Mouse (Mus musculus) intestine, postnatal 0 days (tissue): ENCODE measurements at regions not wholly inside any gene's neighbourhood (a gene's known extent, or its start where the extent isn't known, plus 50 kb on each side); places are given as distances from the start of the nearest gene placed in this dataset.

Experiments used
- ATAC-seq: fragments of 200-750 bp; cut with Nextera tagmentation; 2 replicates; pipeline ENCODE4 v1.8.0; 2017; ENCODE audit warnings: mild to moderate bottlenecking, moderate TSS enrichment, moderate library complexity
- H3K27ac ChIP-seq: fragments of 300-500 bp; sonication (generic); 2 replicates; pipeline ENCODE4 v1.5.1; 2014; ENCODE audit warnings: mild to moderate bottlenecking, low read depth, low read length, moderate library complexity
- H3K27me3 ChIP-seq: fragments of 300-500 bp; sonication (generic); replicated peaks from 2 replicates; pipeline ENCODE4 v1.6.1; 2014; ENCODE audit warnings: low read length, mixed read lengths; ENCODE audit not compliant: control insufficient read depth, insufficient read depth
- H3K36me3 ChIP-seq: fragments of 300-500 bp; sonication (generic); 2 replicates; pipeline ENCODE4 v1.6.1; 2014; ENCODE audit warnings: mild to moderate bottlenecking, moderate library complexity; ENCODE audit not compliant: control insufficient read depth, insufficient read depth
- H3K4me1 ChIP-seq: fragments of 300-500 bp; sonication (generic); replicated peaks from 2 replicates; pipeline ENCODE4 v1.6.1; 2014; ENCODE audit warnings: antibody characterized with exemption, low read length, mixed read lengths; ENCODE audit not compliant: control insufficient read depth, insufficient read depth
- H3K4me2 ChIP-seq: fragments of 300-500 bp; sonication (generic); replicated peaks from 2 replicates; pipeline ENCODE4 v1.6.1; 2014; ENCODE audit warnings: low read depth, mild to moderate bottlenecking, moderate library complexity
- H3K4me3 ChIP-seq: fragments of 300-500 bp; sonication (generic); 2 replicates; pipeline ENCODE4 v1.5.1; 2014; ENCODE audit warnings: low read depth, low read length
- H3K9ac ChIP-seq: fragments of 300-500 bp; sonication (generic); 2 replicates; pipeline ENCODE4 v1.6.1; 2014; ENCODE audit warnings: mild to moderate bottlenecking, low read depth, low read length
- H3K9me3 ChIP-seq: fragments of 300-500 bp; sonication (generic); 2 replicates; pipeline ENCODE4 v1.6.1; 2016; ENCODE audit warnings: mixed run types; ENCODE audit not compliant: control insufficient read depth
- CTCF ChIP-seq: sonication (generic); IDR thresholded peaks from 2 replicates; pipeline ENCODE4 v1.5.1; 2016; ENCODE audit warnings: low read depth, mild to moderate bottlenecking, control low read depth, antibody characterized with exemption, moderate library complexity
- WGBS: fragments of 180-500 bp; shearing (Covaris S2); extraction: QIAGEN DNeasy Blood & Tissue Kit; methylation state at CpG from one replicate; pipeline ENCODE4 v1.1.7; 2014; 5-methylcytosine and 5-hydroxymethylcytosine counted together

DNA sequence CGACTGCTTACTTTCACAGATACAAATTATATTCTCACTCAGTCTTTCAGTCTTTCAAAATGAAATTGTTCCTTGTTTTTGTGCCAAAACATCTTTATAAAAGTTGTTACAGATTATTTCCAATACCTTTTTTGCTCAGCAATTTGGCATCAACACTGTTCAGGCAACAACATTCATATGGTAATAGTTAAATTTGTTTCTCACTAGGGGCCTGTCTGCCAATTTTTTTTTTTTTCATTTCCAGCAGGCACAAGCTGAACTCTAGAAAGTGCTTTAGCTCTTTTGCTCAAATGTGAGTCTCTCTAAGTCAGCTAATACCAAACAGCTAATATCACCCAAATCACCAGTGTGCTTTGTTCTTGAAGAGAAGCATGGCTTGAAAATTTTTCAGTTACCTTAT, 199.4 kb downstream of the Antxr2 start:
- H3K9me3 ChIP-seq, result no peaks in the 10 kb centered on the region
- H3K4me2 ChIP-seq, result no peak overlapping the region
- H3K4me3 ChIP-seq, result no peak overlapping the region
- H3K4me1 ChIP-seq, result no peaks in the 10 kb centered on the region
- 78% methylated on average over 1 of the region's 1 CpGs for WGBS
- no peaks in the 10 kb centered on the region for H3K27me3 ChIP-seq
- no peaks in the 10 kb centered on the region for H3K36me3 ChIP-seq
- ATAC-seq, result no peak
- TF ChIP-seq CTCF, result no peak
- no peak overlapping the region for H3K27ac ChIP-seq
- H3K9ac ChIP-seq, result no peak overlapping the region

DNA sequence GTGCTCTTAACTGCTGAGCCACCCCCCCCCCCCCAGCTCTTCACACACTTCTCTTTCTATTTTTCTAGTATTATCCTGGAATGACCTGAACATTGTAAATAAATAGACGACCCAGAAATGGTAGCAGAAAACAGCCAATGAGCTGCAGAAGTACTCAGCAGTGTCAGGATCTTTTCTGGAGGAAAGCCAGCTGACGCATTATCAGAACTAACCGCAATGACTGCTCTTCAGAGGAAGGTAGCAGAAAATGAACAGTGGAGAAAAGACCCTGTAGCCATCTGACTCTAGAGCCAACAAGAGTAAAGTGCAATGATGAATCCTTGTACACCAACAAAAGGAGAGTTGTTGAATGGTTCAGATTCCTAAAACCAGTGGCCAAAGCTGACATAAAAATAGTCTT, 213.4 kb downstream of the Antxr2 start:
- Histone ChIP-seq H3K4me3 (no peak overlapping the region), H3K27me3 (no peaks in the 10 kb centered on the region), H3K9me3 (no peaks in the 10 kb centered on the region), H3K36me3 (no peaks in the 10 kb centered on the region), H3K4me1 (no peaks in the 10 kb centered on the region), H3K9ac (no peak overlapping the region), H3K27ac (no peak overlapping the region), H3K4me2 (no peak overlapping the region)
- no peak for ATAC-seq
- TF ChIP-seq CTCF, result no peak
- WGBS, result 57% methylated on average over 3 of the region's 3 CpGs

DNA sequence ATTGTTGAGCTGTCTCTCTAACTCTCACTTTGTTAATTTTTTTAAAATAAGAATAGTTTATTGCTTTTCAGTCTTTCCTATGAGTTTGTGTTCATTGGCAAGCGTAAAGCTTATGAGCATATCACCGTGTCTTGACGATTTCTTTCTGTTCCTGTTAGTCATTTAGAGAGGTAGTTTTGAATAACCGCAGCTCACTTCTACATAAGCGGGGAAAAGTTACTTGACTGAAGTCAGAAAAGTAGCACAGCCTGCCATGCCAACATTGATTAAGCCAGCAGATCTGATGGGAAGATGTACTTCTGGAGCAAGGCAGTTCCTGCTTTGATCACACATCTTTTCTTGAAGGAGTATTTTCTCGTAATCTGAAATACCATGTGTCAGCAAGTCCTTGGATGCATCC, 215.5 kb downstream of the Antxr2 start:
- Histone ChIP-seq H3K4me2 (no peak overlapping the region), H3K9ac (no peak overlapping the region), H3K36me3 (no peaks in the 10 kb centered on the region), H3K27ac (no peak overlapping the region), H3K4me1 (no peaks in the 10 kb centered on the region), H3K27me3 (no peaks in the 10 kb centered on the region), H3K4me3 (no peak overlapping the region), H3K9me3 (no peaks in the 10 kb centered on the region)
- no peak for ATAC-seq
- WGBS, result 90% methylated on average over 6 of the region's 6 CpGs
- no peak for TF ChIP-seq CTCF

DNA sequence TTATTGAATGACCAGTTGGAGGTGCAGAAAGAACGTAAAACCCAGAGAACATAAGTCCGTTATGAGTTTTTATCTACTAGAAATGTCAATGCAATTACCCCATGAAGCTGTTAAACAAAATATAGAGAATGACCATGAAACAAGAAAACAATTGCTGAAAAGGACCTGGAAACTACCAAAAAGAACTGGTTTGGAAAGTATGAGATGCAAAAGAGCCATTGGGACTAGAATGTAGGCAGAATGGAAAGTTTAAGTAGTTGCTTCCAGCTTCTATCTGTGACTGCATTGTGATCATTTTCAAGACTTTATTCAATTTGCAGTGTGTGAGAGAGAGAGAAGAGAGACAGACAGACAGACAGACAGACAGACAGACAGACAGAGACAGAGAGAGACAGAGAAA, 216.1 kb downstream of the Antxr2 start:
- Histone ChIP-seq H3K4me1 (no peaks in the 10 kb centered on the region), H3K9ac (no peak overlapping the region), H3K27me3 (no peaks in the 10 kb centered on the region), H3K36me3 (no peaks in the 10 kb centered on the region), H3K4me2 (no peak overlapping the region), H3K9me3 (no peaks in the 10 kb centered on the region), H3K4me3 (no peak overlapping the region), H3K27ac (no peak overlapping the region)
- TF ChIP-seq CTCF, result no peak
- WGBS, result 90% methylated on average over 2 of the region's 2 CpGs
- no peak for ATAC-seq

DNA sequence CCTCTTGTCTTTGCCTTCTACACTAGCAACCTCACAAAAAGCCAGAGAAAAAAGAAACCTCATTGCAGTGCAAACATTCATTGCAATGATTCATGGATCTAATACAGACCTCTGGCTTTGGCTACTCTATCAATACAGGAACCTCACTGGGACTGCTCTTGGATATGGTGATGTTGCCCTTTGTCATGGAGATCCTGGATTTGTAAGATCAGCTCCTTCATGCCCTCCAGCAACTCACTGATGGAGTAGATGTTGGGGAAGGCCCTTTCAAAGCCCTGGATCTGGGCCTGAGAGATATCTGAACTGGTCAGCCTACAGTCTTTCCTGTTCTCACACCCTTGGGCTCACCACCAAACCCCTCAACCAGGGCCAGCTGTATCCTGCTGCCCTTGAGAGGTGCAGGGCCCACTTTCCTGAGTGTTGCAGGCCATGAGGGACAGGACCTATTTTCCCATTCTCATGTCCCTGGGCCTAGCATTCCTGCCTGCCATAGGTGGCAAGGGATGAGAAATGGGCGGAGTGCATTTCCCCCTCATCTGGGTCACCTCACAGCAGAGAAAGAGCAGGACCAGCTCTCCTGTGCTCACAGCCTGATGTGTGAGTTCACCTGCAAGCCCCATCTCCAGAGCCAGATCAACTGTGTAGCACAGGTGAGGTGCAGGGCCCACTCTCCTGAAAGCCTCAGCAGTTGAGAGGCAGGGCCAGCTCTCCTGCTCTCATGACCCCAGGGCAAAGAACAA, 218.1 kb downstream of the Antxr2 start:
- H3K36me3 ChIP-seq, result no peaks in the 10 kb centered on the region
- no peak overlapping the region for H3K4me3 ChIP-seq
- H3K9ac ChIP-seq, result no peak overlapping the region
- WGBS, result 95% methylated on average over 1 of the region's 1 CpGs
- ATAC-seq, result no peak
- H3K4me1 ChIP-seq, result no peaks in the 10 kb centered on the region
- no peaks in the 10 kb centered on the region for H3K27me3 ChIP-seq
- no peak overlapping the region for H3K4me2 ChIP-seq
- TF ChIP-seq CTCF, result no peak
- no peaks in the 10 kb centered on the region for H3K9me3 ChIP-seq
- no peak overlapping the region for H3K27ac ChIP-seq

DNA sequence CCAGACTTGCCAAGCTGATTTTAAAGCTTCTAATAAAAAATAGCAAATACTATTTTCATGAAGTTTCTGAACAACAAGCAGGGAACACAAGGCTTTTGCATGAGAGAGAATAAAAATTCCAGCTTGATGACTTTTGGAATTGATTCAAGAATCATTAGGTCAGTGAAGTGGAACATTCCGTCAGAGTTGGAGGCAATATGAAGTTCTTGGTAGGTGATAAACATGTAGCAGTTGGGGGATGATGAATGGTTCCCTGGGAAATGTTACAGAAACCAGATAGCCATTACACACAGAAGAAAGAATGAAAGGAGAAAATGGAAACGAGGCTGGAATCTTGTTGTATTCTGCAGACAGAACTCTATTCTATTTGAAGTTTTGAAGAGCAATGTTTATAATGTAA, 221.8 kb downstream of the Antxr2 start:
- ATAC-seq, result no peak
- 39% methylated on average over 2 of the region's 2 CpGs for WGBS
- Histone ChIP-seq H3K4me1 (no peaks in the 10 kb centered on the region), H3K4me3 (no peak overlapping the region), H3K36me3 (no peaks in the 10 kb centered on the region), H3K9me3 (no peaks in the 10 kb centered on the region), H3K27ac (no peak overlapping the region), H3K27me3 (no peaks in the 10 kb centered on the region), H3K4me2 (no peak overlapping the region), H3K9ac (no peak overlapping the region)
- TF ChIP-seq CTCF, result no peak

DNA sequence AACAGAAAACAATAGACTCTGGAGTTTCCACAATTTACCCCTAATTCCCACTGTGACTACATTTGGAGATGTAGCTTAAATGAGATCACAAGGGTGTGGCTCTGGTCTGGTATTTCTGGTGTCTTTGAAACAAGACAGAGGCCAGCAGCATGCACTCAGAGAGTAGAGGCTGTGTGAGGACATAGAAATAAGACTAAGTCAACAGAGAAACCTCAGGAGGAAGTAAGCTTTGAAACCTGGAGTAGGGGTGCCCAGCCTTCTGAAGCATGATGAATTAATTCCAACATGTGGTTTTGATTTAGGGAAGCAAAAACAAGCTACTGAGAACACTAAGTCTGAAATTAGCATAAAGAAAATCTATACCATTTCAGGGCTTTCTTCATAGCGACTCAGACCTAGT, 223.7 kb downstream of the Antxr2 start:
- ATAC-seq, result no peak
- WGBS, result 82% methylated on average over 1 of the region's 1 CpGs
- H3K27me3 ChIP-seq, result no peaks in the 10 kb centered on the region

More for the DNA sequence above, 223.7 kb downstream of the Antxr2 start:
- no peak overlapping the region for H3K27ac ChIP-seq
- no peaks in the 10 kb centered on the region for H3K36me3 ChIP-seq
- no peaks in the 10 kb centered on the region for H3K9me3 ChIP-seq
- H3K4me3 ChIP-seq, result no peak overlapping the region
- no peak for TF ChIP-seq CTCF
- H3K4me2 ChIP-seq, result no peak overlapping the region
- H3K9ac ChIP-seq, result no peak overlapping the region
- no peaks in the 10 kb centered on the region for H3K4me1 ChIP-seq
